Mouse (Mus musculus): Measurements from ENCODE around the gene Nlrp4f.

GRCm38 (mm10) chr13:65205877-65206276 is at the start of gene Nlrp4f:
- TF ChIP-seq CTCF (IDR thresholded peaks at IDR 0.05; ENCODE audit: low read depth), result no peak
- no peak for TF ChIP-seq EP300 (IDR thresholded peaks at IDR 0.05; ENCODE audit: low read depth)

Data from heart, postnatal 0 days (tissue).